In genomic region chr6:107290850-107291249, GRCm38 (mm10) we compare ENCODE assay signal across 20 mouse cellular contexts.
A peak's percentile ranks its signal among the peaks of the same experiment; 100 is the strongest.
DNase-seq lines count a peak whose midpoint lies in the region; ATAC-seq and TF ChIP-seq lines count a peak whose summit lies in the region.
"Had no signal": no experiment of that assay in that cellular context is flagged by ENCODE, and none has a peak within 500 bp of the region (broad histone marks: within the 10 kb centered on the region; RNA-seq: fewer than 3 reads in every experiment).

No protein-coding gene starts in this region.

- no peaks in the 10 kb centered on the region for H3K4me1 ChIP-seq in hindbrain, postnatal 0 days (ENCODE audit: insufficient read depth, low read length)
- no peaks in the 10 kb centered on the region for H3K4me1 ChIP-seq in hindbrain, embryonic 11.5 days (replicated peaks; ENCODE audit: control insufficient read depth, insufficient read depth, low read length)
- H3K4me1 ChIP-seq in heart, embryonic 10.5 days, result no peaks in the 10 kb centered on the region
- H3K4me1 ChIP-seq: heart, embryonic 12.5 days; liver, embryonic 13.5 days had no signal

- no peaks in the 10 kb centered on the region for H3K9me3 ChIP-seq in hindbrain, postnatal 0 days (ENCODE audit: low read length)
- H3K9me3 ChIP-seq in hindbrain, embryonic 11.5 days (ENCODE audit: control insufficient read depth, low read length), result no peaks in the 10 kb centered on the region
- H3K9me3 ChIP-seq in heart, embryonic 10.5 days, result no peaks in the 10 kb centered on the region
- H3K9me3 ChIP-seq: heart, embryonic 12.5 days; liver, embryonic 13.5 days had no signal

- WGBS in hindbrain, postnatal 0 days, result 55% methylated on average over 3 of the region's 3 CpGs
- WGBS in hindbrain, embryonic 11.5 days, result 95% methylated on average over 3 of the region's 3 CpGs
- WGBS in heart, embryonic 10.5 days, result 68% methylated on average over 3 of the region's 3 CpGs

- no peaks in the 10 kb centered on the region for H3K27me3 ChIP-seq in hindbrain, postnatal 0 days (ENCODE audit: insufficient read depth, low read length)
- no peaks in the 10 kb centered on the region for H3K27me3 ChIP-seq in hindbrain, embryonic 11.5 days (ENCODE audit: control insufficient read depth, insufficient read depth, low read length)
- no peaks in the 10 kb centered on the region for H3K27me3 ChIP-seq in heart, embryonic 10.5 days (ENCODE audit: insufficient read depth, poor library complexity, severe bottlenecking)
- H3K27me3 ChIP-seq: heart, embryonic 12.5 days; liver, embryonic 13.5 days; Patski had no signal

- no peak overlapping the region for H3K4me3 ChIP-seq in hindbrain, postnatal 0 days (ENCODE audit: low read length)
- no peak overlapping the region for H3K4me3 ChIP-seq in hindbrain, embryonic 11.5 days (ENCODE audit: low read depth, low read length)
- no peak overlapping the region for H3K4me3 ChIP-seq in heart, embryonic 10.5 days
- H3K4me3 ChIP-seq: heart, embryonic 12.5 days; liver, embryonic 13.5 days had no signal

- no peak overlapping the region for H3K4me2 ChIP-seq in hindbrain, postnatal 0 days (ENCODE audit: low read depth, low read length)
- H3K4me2 ChIP-seq in hindbrain, embryonic 11.5 days (replicated peaks; ENCODE audit: low read depth, low read length), result no peak overlapping the region
- H3K4me2 ChIP-seq: heart, embryonic 12.5 days; liver, embryonic 13.5 days had no signal

- H3K9ac ChIP-seq in hindbrain, postnatal 0 days (replicated peaks; ENCODE audit: low read length), result no peak overlapping the region
- H3K9ac ChIP-seq in hindbrain, embryonic 11.5 days (ENCODE audit: low read depth, low read length), result no peak overlapping the region
- H3K9ac ChIP-seq: heart, embryonic 12.5 days; liver, embryonic 13.5 days had no signal

- H3K27ac ChIP-seq in hindbrain, postnatal 0 days, result no peak overlapping the region
- H3K27ac ChIP-seq in hindbrain, embryonic 11.5 days (ENCODE audit: low read depth, low read length), result no peak overlapping the region
- no peak overlapping the region for H3K27ac ChIP-seq in heart, embryonic 10.5 days
- H3K27ac ChIP-seq: liver, embryonic 13.5 days; stomach, postnatal 0 days had no signal

- peak; percentile 54 for DNase-seq in hindbrain, postnatal 0 days (ENCODE audit: low spot score)
- no peak for DNase-seq in hindbrain, embryonic 11.5 days (ENCODE audit: low spot score)
- DNase-seq in right cerebral cortex, postnatal 25 days, result peak; percentile 11
- no peak for DNase-seq in right cerebral cortex, postnatal 14 days
- peak; percentile 61 for DNase-seq in cerebellum, adult 8-10 months
- no peak for DNase-seq in heart, embryonic 10.5 days (ENCODE audit: low spot score)
- DNase-seq in gastrocnemius, adult 18-20 months (ENCODE audit: low spot score), result no peak
- DNase-seq: adrenal gland, postnatal 14 days; gastrocnemius, postnatal 36 days; heart, postnatal 4 days; kidney, adult 8-10 months; kidney, postnatal 25 days; liver, embryonic 13.5 days; midbrain, embryonic 14.5 days; thymus, postnatal 25 days had no signal

- no peaks in the 10 kb centered on the region for H3K36me3 ChIP-seq in hindbrain, postnatal 0 days (ENCODE audit: insufficient read depth, low read length)
- H3K36me3 ChIP-seq in hindbrain, embryonic 11.5 days (ENCODE audit: control insufficient read depth, insufficient read depth, low read length), result no peaks in the 10 kb centered on the region
- H3K36me3 ChIP-seq in heart, embryonic 10.5 days, result no peaks in the 10 kb centered on the region
- H3K36me3 ChIP-seq: heart, embryonic 12.5 days; liver, embryonic 13.5 days had no signal

- ATAC-seq in hindbrain, postnatal 0 days, result no peak
- ATAC-seq in hindbrain, embryonic 11.5 days (ENCODE audit: low FRiP score), result no peak
- ATAC-seq: activated CD4-positive, CD25-positive, alpha-beta regulatory T cell, adult 4 months; inflammation-experienced regulatory T-cells, adult 6 months; Patski had no signal

- TF ChIP-seq CTCF in hindbrain, postnatal 0 days (IDR thresholded peaks at IDR 0.05; ENCODE audit: low read depth), result no peak

Comparison
In these comparisons a context has a peak if more than half of its experiments do, and no peak if none do; other contexts are left out.
1. DNase-seq: peak in hindbrain, postnatal 0 days (single experiment), right cerebral cortex, postnatal 25 days (single experiment) and cerebellum, adult 8-10 months (single experiment); none in hindbrain, embryonic 11.5 days (single experiment), right cerebral cortex, postnatal 14 days (single experiment), heart, embryonic 10.5 days (single experiment) and gastrocnemius, adult 18-20 months (single experiment).